Mouse (Mus musculus) megakaryocyte progenitor cell, adult 5-6 weeks (primary cell): Measurements from ENCODE around the gene Tmem54. TPM values are rescaled to one million over a fixed set of nuclear protein-coding genes. Genes with fewer than 3 reads are reported as not detected.

Experiments
- ATAC-seq: replicated peaks from 2 replicates; pipeline ENCODE4 v1.8.0; 2016; ENCODE audit warnings: mild to moderate bottlenecking, moderate TSS enrichment, inconsistent platforms; ENCODE audit not compliant: poor library complexity
- total RNA-seq, 2 experiments: library from RNA; stranded (forward) in 1 of 2; stranded (reverse) in 1 of 2; fragments of 157-497, 149-512 nt in 1 of 2; fragments of 200-1000 nt in 1 of 2; gene quantifications; 2 replicates each; pipeline versions ENCODE4 v1.2.3 to v1.2.4; 2015 to 2017

The Tmem54 gene
- total RNA-seq, 2 experiments from 2014 or later, result 0.12 TPM; not detected in 1

GRCm38 (mm10) chr4:129097006-129097405 lies 8.3 kb upstream of the Tmem54 start:
- ATAC-seq, result no peak

GRCm38 (mm10) chr4:129102133-129102829 lies 3.1 kb upstream of the Tmem54 start:
- ATAC-seq, result no peak

- ATAC-seq, result no peak
These were observed 725 bp downstream of the Tmem54 start for GRCm38 (mm10) chr4:129106073-129106472.

DNA sequence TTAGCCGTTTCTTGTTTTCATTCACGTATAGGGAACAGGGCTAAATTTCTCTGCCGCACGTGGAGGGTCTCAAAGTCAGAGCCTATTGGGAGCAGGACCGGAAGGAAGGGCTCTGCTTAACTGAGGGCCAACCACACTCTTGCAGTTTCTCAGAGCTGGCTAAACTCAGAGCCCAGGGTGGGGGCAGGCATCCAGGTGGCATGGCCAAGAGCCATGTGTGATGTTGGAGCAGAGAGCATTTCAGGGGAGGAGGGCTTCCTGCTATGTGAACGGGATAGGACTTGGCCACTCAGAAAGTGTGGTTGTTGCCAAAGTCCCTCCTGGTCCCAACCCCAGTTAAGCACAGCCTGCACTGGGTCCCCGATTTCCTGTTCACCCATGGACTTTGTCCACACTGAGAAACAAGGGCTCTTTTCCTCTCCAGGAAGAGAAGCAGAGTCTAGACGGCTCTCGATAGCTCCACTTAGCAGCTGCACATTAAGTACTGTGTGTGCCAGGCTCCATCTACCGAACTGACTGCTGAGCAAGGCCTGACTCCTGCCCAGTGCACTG lies 2.1 kb downstream of the Tmem54 start:
- no peak for ATAC-seq

GRCm38 (mm10) chr4:129108624-129109023 lies 3.3 kb downstream of the Tmem54 start:
- ATAC-seq, result no peak

- no peak for ATAC-seq
These were observed 5.5 kb downstream of the Tmem54 start for GRCm38 (mm10) chr4:129110804-129111203.

DNA sequence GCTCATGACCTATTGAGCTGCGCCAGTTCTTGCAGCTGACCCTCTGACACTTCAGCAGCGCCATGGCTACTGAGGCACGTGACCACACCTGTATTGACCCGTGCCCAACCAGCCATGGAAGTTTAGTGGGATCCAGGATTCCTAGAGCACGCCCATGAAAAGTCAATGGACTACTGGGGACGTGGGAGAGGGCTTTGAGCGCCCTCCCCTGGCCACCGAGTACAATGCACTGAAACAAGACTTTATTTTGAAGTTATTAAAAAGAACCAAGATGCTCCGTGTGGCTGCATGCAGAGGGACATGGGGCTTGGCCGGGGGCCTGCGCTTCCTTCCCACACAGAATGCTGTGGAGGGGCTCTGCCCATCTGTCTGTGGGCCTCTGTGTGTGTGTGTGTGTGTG lies 6.0 kb downstream of the Tmem54 start:
- ATAC-seq, result no peak

DNA sequence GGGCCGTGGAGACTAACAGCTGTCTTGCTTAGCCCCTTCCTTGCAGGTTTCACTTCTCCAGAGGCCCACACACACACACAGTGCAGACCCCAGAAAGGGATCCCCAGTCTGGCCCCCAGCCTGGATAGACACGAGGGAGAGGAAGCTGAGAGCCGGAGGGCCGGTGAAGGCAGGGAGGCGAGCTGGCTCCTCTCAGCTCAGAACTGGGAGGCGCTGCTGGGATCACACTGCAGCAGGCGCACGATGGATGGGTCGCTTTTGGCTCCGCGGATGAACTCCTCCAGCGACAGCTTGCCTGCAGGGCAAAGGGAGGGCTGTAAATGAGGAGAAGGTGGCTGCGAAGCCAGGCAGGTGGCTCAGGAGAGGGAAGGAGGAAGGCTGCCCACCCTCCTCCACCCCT lies 6.9 kb downstream of the Tmem54 start:
- ATAC-seq, result no peak

DNA sequence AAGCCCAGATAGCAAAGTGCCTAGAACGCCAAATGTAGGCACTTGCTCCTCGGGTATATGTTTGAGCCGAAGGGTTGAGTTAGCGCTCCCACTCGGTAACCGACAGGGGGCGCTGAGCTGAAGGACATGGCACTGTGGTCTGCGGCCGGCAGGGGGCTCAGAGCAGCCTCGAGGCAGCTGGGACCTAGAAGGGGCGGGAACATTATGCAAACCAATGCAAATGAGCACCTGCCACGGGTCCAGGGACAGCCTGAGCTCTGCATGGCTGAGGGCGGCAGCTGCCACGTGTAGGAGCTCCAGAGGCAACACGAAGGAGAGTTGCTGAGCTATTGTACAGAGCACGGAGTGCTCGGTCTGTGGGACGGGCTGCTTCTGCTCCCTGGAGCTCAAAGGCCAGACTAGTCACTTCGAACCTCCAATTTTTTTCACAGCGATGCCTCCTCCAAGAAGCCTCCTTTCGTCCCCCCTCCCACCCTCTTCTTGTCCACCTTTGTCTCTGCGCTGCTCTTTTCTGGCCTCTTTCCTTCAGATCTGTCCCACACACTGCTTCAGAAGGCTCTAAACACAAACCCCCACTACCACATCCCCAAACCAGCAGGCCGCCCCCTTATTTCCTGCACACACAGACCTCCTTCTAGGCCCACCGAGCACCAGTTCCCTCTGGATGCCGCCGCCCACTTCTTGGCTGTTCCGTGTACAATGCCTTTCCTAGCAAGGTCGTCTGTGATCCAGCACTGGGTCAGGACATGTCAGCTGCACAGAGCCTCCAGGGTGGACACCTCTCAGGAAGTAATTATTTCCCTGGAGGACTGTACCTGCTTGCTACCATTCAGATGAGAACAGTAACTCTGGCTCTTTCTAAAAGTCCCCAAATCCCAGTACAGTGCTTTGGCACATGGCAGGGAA lies 8.0 kb downstream of the Tmem54 start:
- ATAC-seq, result peak; percentile 97

DNA sequence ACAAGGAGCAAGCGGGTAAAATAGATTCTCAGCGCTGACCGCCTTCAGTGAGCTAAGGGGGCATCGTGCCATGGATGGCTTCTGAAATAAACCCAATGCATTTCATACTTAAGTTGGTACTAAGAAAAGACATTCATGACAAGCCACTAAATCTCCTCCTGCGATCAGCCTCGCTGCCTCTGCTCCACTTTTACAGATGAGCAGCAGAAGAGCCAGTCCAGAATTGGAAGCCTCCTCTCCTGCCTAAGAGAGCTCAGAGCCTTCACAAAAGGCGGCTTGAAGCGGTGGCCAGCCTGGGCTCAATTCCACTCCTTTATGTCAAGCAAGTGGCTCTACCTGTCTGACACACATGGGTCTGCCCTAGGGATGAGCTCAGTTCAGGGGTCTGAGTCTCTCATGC lies 11.4 kb downstream of the Tmem54 start:
- no peak for ATAC-seq

DNA sequence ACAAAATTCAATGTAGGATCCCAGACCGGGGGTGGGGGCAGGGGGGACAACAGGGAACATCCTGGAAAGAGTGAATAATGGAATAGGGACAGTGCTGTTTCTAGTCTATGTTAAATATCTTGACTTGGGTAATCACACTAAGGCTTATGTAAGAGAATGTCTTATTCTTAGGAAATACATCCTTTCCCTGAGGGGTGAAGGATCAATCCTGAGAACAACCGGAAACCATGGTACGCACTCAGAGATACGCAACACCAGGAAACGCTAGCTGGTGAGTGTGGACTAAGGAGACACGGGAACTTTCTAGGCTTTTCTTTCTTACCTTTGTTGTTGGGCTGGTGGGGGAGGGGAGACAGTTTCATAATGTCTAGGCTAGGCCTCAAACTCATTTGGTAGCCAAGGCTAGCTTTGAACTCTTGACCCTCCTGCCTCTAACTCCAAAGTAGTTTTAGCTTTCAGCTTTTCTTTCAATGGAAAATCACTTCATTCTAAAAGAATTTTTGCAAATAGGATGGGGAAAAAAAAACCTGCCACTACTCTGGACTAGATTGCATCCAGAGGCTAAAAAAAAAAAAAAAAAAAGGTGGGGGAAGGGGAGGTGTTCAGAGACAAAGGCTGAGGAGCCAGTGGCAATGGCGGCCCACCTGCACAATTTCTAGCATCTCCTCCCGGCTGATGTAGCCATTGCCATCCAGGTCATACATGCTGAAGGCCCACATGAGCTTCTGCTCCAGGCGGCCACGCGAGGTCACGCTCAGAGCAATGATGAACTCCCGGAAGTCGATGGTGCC lies 12.6 kb downstream of the Tmem54 start:
- ATAC-seq, result no peak

DNA sequence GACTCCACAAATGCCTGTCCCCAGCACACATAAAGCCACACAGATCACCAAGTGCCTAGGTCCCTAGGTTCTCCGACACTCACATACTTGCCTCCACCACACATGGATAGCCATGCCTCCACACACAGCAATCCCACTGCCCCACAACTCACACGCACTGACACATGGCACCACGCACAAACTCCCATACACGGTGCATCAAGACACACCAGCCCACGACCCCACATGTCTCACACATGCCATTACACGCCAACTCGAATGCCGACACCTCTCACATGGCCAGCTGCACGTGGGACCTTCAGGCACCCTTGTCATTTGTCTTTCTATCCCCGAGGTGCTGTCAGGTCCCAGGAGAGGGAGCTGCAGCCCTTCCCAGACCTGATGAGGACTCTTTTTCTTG lies 14.4 kb downstream of the Tmem54 start:
- ATAC-seq, result no peak

- peak; percentile 91 for ATAC-seq
These were observed 15.4 kb downstream of the Tmem54 start for GRCm38 (mm10) chr4:129120520-129121445.

DNA sequence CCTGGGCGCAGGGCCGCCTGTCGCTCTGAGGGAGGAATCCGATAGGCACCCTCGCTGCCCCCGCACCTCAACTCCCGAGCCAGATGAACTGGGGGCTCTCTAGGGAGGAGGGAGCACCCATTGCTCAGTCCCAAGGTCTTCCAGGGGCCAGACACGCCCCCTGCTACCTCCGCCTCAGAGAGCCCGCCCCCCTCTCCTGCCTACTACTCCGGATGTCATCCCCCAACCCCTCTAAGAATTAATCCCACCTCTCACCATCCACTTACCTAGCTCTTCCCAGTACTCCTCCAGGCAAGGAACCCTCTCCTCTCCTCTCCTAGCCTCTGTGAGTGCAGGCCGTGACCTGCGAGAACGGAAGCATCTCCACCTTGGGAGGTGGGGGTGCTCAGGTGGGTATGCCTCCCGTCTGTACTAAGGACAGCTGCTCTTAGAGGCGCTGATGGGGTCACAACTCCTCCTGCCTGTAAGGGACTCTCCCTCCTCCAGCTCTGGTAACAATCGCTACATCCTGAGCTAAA lies 16.3 kb downstream of the Tmem54 start, which contains the start of gene Hpca:
Hpca (minus strand) TSS at position 468 of the 518 bp plus-strand sequence.
- no peak for ATAC-seq

- no peak for ATAC-seq
These were observed 16.8 kb downstream of the Tmem54 start for GRCm38 (mm10) chr4:129122107-129122506.

- no peak for ATAC-seq
These were observed 17.4 kb downstream of the Tmem54 start for GRCm38 (mm10) chr4:129122719-129123118.

GRCm38 (mm10) chr4:129124652-129125146 lies 19.4 kb downstream of the Tmem54 start:
- ATAC-seq, result no peak

- no peak for ATAC-seq
These were observed 20.5 kb downstream of the Tmem54 start for GRCm38 (mm10) chr4:129125736-129126451.
